In genomic region chr8:38927426-38927825, GRCm38 (mm10) we compare ENCODE assay signal across 11 mouse cellular contexts.
"Had no signal": no experiment of that assay in that cellular context is flagged by ENCODE, and none has a peak within 500 bp of the region (broad histone marks: within the 10 kb centered on the region; RNA-seq: fewer than 3 reads in every experiment).

No protein-coding gene starts in this region.

- ATAC-seq: inflammation-experienced regulatory T-cells, adult 6 months; intestine, postnatal 0 days; lung, postnatal 0 days had no signal

- DNase-seq: kidney, adult 8-10 months; kidney, postnatal 25 days; lung, adult 2 months; lung, postnatal 4 days; midbrain, embryonic 14.5 days; spleen, adult 18-20 months; thymus, adult 2 months; thymus, postnatal 25 days had no signal
